Mouse (Mus musculus): ENCODE results near the gene Hacd3. TPM values are rescaled to one million over a fixed set of nuclear protein-coding genes. Genes with fewer than 3 reads are reported as not detected.
"Not testable (repeated sequence)": the region's sequence is repeated elsewhere in the genome, so short reads cannot be mapped to it uniquely, and the experiment has no call there.

The Hacd3 gene
- polyA plus RNA-seq, 1 experiment = 152 TPM

DNA sequence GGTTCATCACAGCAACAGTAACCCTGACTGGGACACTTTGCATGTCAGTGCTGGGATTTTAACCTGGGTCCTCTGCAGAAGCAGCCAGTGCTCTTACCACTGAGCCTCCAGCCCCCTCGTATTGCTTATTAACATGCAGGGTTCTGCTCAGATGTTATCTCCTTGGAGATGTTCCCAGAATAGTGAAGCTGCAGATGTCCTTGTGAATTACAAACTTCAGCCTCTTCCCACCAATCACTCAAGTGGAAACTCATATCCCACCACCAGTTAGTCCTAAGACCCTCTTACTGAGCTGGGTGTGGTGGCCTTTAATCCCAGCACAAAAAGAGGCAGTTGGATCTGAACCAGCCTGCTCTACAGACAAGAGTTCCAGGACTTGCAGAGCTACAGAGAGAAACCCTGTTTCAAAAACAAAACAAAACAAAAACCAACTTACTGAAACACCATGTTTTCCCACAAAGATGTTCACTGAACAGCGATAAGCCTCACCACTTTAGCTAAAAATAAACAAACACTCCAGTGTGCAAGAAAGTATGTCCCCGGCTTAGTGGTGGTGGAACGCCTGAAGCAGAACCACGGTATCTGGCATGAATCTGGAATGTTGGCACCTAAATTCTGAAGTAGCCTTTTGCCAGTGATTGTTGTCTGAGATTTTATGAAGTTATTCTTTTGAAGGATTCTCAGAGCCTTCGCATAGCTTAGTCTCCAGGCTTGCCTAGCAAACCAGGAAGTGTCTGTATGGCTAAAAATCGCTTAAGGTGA lies 5.9 kb downstream of the Hacd3 start:
- Histone ChIP-seq H3K27ac (ENCODE audit: insufficient read depth, low read length) (0 out of 2 replicates have a peak overlapping the region, but pooled peaks have one; percentile 50), H3K4me1 (ENCODE audit: control insufficient read depth, insufficient read depth, low read length) (peaks cover 19% of the 10 kb centered on the region), H3K4me3 (replicated peaks; ENCODE audit: insufficient read depth, low read depth, low read length) (no peak overlapping the region), H3K27me3 (ENCODE audit: control insufficient read depth, insufficient read depth, low read length) (no peaks in the 10 kb centered on the region)
- TF ChIP-seq CTCF (IDR thresholded peaks at IDR 0.05; ENCODE audit: borderline replicate concordance, insufficient read depth, low read depth, low read length) = no peak
- TF ChIP-seq POLR2A (IDR thresholded peaks at IDR 0.05; ENCODE audit: borderline replicate concordance, insufficient read depth, low read length) = no peak
- 20% methylated on average over 7 of the region's 7 CpGs for WGBS
- no peak for DNase-seq

- no peak overlapping the region for H3K27ac ChIP-seq (ENCODE audit: insufficient read depth, low read length)
- TF ChIP-seq POLR2A (IDR thresholded peaks at IDR 0.05; ENCODE audit: borderline replicate concordance, insufficient read depth, low read length) (no peak), CTCF (IDR thresholded peaks at IDR 0.05; ENCODE audit: borderline replicate concordance, insufficient read depth, low read depth, low read length) (peak; percentile 26; the same call in 1 of the 2 replicates)
- WGBS = 55% methylated on average over 6 of the region's 6 CpGs
These were observed 10.2 kb downstream of the Hacd3 start for GRCm38 (mm10) chr9:65011304-65011703.

GRCm38 (mm10) chr9:65010632-65011031 lies 10.9 kb downstream of the Hacd3 start:
- TF ChIP-seq CTCF (IDR thresholded peaks at IDR 0.05; ENCODE audit: borderline replicate concordance, insufficient read depth, low read depth, low read length) (no peak), POLR2A (IDR thresholded peaks at IDR 0.05; ENCODE audit: borderline replicate concordance, insufficient read depth, low read length) (no peak)
- Histone ChIP-seq H3K27ac (ENCODE audit: insufficient read depth, low read length) (no peak overlapping the region), H3K27me3 (ENCODE audit: control insufficient read depth, insufficient read depth, low read length) (no peaks in the 10 kb centered on the region), H3K4me1 (ENCODE audit: control insufficient read depth, insufficient read depth, low read length) (peaks cover 6% of the 10 kb centered on the region), H3K4me3 (replicated peaks; ENCODE audit: insufficient read depth, low read depth, low read length) (no peak overlapping the region)
- WGBS = 52% methylated on average over 8 of the region's 8 CpGs
- DNase-seq = no peak

More at GRCm38 (mm10) chr9:65011304-65011703, 10.2 kb downstream of the Hacd3 start:
- DNase-seq = no peak
- H3K4me1 ChIP-seq (ENCODE audit: control insufficient read depth, insufficient read depth, low read length) = peaks cover 6% of the 10 kb centered on the region
- no peak overlapping the region for H3K4me3 ChIP-seq (replicated peaks; ENCODE audit: insufficient read depth, low read depth, low read length)
- no peaks in the 10 kb centered on the region for H3K27me3 ChIP-seq (ENCODE audit: control insufficient read depth, insufficient read depth, low read length)

GRCm38 (mm10) chr9:65005737-65006136 lies 15.8 kb downstream of the Hacd3 start:
- no peak overlapping the region for H3K4me3 ChIP-seq (replicated peaks; ENCODE audit: insufficient read depth, low read depth, low read length)
- TF ChIP-seq CTCF (IDR thresholded peaks at IDR 0.05; ENCODE audit: borderline replicate concordance, insufficient read depth, low read depth, low read length) = no peak
- no peak for TF ChIP-seq POLR2A (IDR thresholded peaks at IDR 0.05; ENCODE audit: borderline replicate concordance, insufficient read depth, low read length)
- no peak overlapping the region for H3K27ac ChIP-seq (ENCODE audit: insufficient read depth, low read length)
- 89% methylated on average over 8 of the region's 8 CpGs for WGBS
- H3K27me3 ChIP-seq (ENCODE audit: control insufficient read depth, insufficient read depth, low read length) = no peaks in the 10 kb centered on the region
- H3K4me1 ChIP-seq (ENCODE audit: control insufficient read depth, insufficient read depth, low read length) = 0 out of 2 replicates have a peak, but pooled peaks cover 3% of the 10 kb centered on the region
- no peak for DNase-seq

GRCm38 (mm10) chr9:65001481-65001880 lies 20.0 kb downstream of the Hacd3 start:
- Histone ChIP-seq H3K27ac (ENCODE audit: insufficient read depth, low read length) (peak overlapping the region; percentile 2; the same call in 1 of the 2 replicates), H3K27me3 (ENCODE audit: control insufficient read depth, insufficient read depth, low read length) (no peaks in the 10 kb centered on the region), H3K4me3 (replicated peaks; ENCODE audit: insufficient read depth, low read depth, low read length) (no peak overlapping the region), H3K4me1 (ENCODE audit: control insufficient read depth, insufficient read depth, low read length) (0 out of 2 replicates have a peak, but pooled peaks cover 3% of the 10 kb centered on the region)
- DNase-seq = no peak
- 58% methylated on average over 4 of the region's 4 CpGs for WGBS
- TF ChIP-seq POLR2A (IDR thresholded peaks at IDR 0.05; ENCODE audit: borderline replicate concordance, insufficient read depth, low read length) (no peak), CTCF (IDR thresholded peaks at IDR 0.05; ENCODE audit: borderline replicate concordance, insufficient read depth, low read depth, low read length) (no peak)

GRCm38 (mm10) chr9:64995464-64995863 lies 26.0 kb downstream of the Hacd3 start:
- not testable (repeated sequence) for H3K4me1 ChIP-seq (ENCODE audit: control insufficient read depth, insufficient read depth, low read length); H3K4me3 ChIP-seq (replicated peaks; ENCODE audit: insufficient read depth, low read depth, low read length); DNase-seq; H3K27ac ChIP-seq (ENCODE audit: insufficient read depth, low read length); H3K27me3 ChIP-seq (ENCODE audit: control insufficient read depth, insufficient read depth, low read length)
- 98% methylated on average over 1 of the region's 1 CpGs for WGBS

DNA sequence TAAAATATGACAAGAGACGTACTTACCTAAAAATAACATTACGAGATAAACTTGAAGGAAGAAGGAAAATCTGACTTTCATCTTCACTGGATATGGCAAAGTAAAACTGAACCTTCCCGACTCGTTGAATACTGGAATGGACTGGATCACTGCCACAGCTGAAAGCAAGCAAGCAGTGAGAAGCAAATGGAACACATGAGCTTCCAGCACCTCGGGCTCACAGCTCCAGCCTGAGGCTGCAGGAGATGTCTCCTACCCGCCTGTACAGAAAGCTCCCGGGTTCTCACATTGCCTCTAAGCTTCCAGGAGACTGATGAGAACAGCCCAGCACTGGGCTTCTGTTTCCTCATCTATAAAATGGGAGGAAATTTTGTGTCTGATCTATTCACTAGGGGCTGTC lies 31.2 kb downstream of the Hacd3 start:
- Histone ChIP-seq H3K27me3 (ENCODE audit: control insufficient read depth, insufficient read depth, low read length) (no peaks in the 10 kb centered on the region), H3K27ac (ENCODE audit: insufficient read depth, low read length) (no peak overlapping the region), H3K4me3 (replicated peaks; ENCODE audit: insufficient read depth, low read depth, low read length) (no peak overlapping the region), H3K4me1 (ENCODE audit: control insufficient read depth, insufficient read depth, low read length) (no peaks in the 10 kb centered on the region)
- WGBS = 86% methylated on average over 7 of the region's 7 CpGs
- DNase-seq = no peak
- TF ChIP-seq POLR2A (IDR thresholded peaks at IDR 0.05; ENCODE audit: borderline replicate concordance, insufficient read depth, low read length) = no peak
- TF ChIP-seq CTCF (IDR thresholded peaks at IDR 0.05; ENCODE audit: borderline replicate concordance, insufficient read depth, low read depth, low read length) = no peak

GRCm38 (mm10) chr9:64988443-64988842 lies 33.0 kb downstream of the Hacd3 start:
- Histone ChIP-seq H3K4me3 (replicated peaks; ENCODE audit: insufficient read depth, low read depth, low read length) (no peak overlapping the region), H3K4me1 (ENCODE audit: control insufficient read depth, insufficient read depth, low read length) (no peaks in the 10 kb centered on the region), H3K27me3 (ENCODE audit: control insufficient read depth, insufficient read depth, low read length) (no peaks in the 10 kb centered on the region), H3K27ac (ENCODE audit: insufficient read depth, low read length) (no peak overlapping the region)
- 86% methylated on average over 6 of the region's 6 CpGs for WGBS
- DNase-seq = no peak
- TF ChIP-seq CTCF (IDR thresholded peaks at IDR 0.05; ENCODE audit: borderline replicate concordance, insufficient read depth, low read depth, low read length) (no peak), POLR2A (IDR thresholded peaks at IDR 0.05; ENCODE audit: borderline replicate concordance, insufficient read depth, low read length) (no peak)

Measured in cerebellum, adult 2 months (tissue).